Mouse (Mus musculus) neural tube, embryonic 14.5 days (tissue): ENCODE results near the gene Asnsd1. TPM values are rescaled to one million over a fixed set of nuclear protein-coding genes. Genes with fewer than 3 reads are reported as not detected.

Experiments used
- ATAC-seq: fragments of 200-750 bp; cut with Nextera tagmentation; 2 replicates; pipeline ENCODE4 v1.8.0; 2017; ENCODE audit warnings: low read depth, mild to moderate bottlenecking, moderate TSS enrichment, moderate library complexity
- H3K27ac ChIP-seq: fragments of 300-500 bp; sonication (generic); 2 replicates; pipeline ENCODE4 v1.5.1; 2014; ENCODE audit warnings: low read depth, mild to moderate bottlenecking, control low read depth, low read length, moderate library complexity, mixed read lengths
- H3K27me3 ChIP-seq: fragments of 300-500 bp; sonication (generic); 2 replicates; pipeline ENCODE4 v1.6.1; 2014; ENCODE audit warnings: low read length; ENCODE audit not compliant: control insufficient read depth, insufficient read depth
- H3K36me3 ChIP-seq: fragments of 300-500 bp; sonication (generic); 2 replicates; pipeline ENCODE4 v1.6.1; 2014; ENCODE audit warnings: low read length, mixed read lengths; ENCODE audit not compliant: control insufficient read depth, insufficient read depth
- H3K4me1 ChIP-seq: fragments of 300-500 bp; sonication (generic); 2 replicates; pipeline ENCODE4 v1.6.1; 2014; ENCODE audit warnings: low read length; ENCODE audit not compliant: control insufficient read depth, insufficient read depth
- H3K4me2 ChIP-seq: fragments of 300-500 bp; sonication (generic); 2 replicates; pipeline ENCODE4 v1.6.1; 2014; ENCODE audit warnings: mild to moderate bottlenecking, low read depth, low read length, control low read depth
- H3K4me3 ChIP-seq: fragments of 300-500 bp; sonication (generic); 2 replicates; pipeline ENCODE4 v1.5.1; 2014; ENCODE audit warnings: low read depth, low read length, control low read depth, mixed read lengths
- H3K9ac ChIP-seq: fragments of 300-500 bp; sonication (generic); replicated peaks from 2 replicates; pipeline ENCODE4 v1.6.1; 2014; ENCODE audit warnings: low read depth, mild to moderate bottlenecking, control low read depth, low read length, mixed read lengths
- H3K9me3 ChIP-seq: fragments of 300-500 bp; sonication (generic); 2 replicates; pipeline ENCODE4 v1.6.1; 2016; ENCODE audit warnings: low read length; ENCODE audit not compliant: control insufficient read depth
- WGBS: fragments of 180-500 bp; shearing (Covaris S2); extraction: QIAGEN DNeasy Blood & Tissue Kit; methylation state at CpG from one replicate; pipeline ENCODE4 v1.1.7; 2014; 5-methylcytosine and 5-hydroxymethylcytosine counted together
- polyA plus RNA-seq: library from polyadenylated mRNA; unstranded; fragments of >200 nt; fragmentation: Nextera tagmentation; extraction: Ambion mirVana; gene quantifications from 2 replicates; pipeline ENCODE4 v1.2.1, GENCODE M21; 2014

Asnsd1 gene
- polyA plus RNA-seq, 1 experiment from 2014 or later = 61.0 TPM

DNA sequence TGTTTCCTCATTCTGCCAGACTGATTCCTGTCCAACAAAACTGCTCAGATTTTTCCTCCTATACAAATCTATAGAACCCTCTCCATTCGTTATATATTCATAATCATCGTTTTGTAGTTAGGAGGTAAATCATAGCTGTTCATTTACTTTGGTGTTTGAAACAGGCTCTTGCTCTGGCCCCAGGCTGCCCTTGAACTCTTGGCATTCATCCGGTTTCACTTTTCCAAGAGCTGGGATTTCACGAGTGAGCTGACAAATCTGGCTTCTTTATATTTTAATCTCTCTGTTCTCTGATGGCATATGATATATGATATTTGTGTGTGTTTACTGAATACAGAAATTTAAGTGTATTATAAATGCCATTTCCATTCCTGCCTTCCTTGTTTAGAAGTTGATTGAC lies 52.0 kb downstream of the Asnsd1 start:
- H3K27ac ChIP-seq = no peak overlapping the region
- 94% methylated on average over 4 of the region's 4 CpGs for WGBS
- no peaks in the 10 kb centered on the region for H3K27me3 ChIP-seq
- no peak overlapping the region for H3K4me3 ChIP-seq
- no peak overlapping the region for H3K4me2 ChIP-seq
- H3K4me1 ChIP-seq = peaks cover 3% of the 10 kb centered on the region; the same call in 1 of the 2 replicates
- peaks cover 3% of the 10 kb centered on the region; the same call in 1 of the 2 replicates for H3K36me3 ChIP-seq
- H3K9ac ChIP-seq = no peak overlapping the region
- H3K9me3 ChIP-seq = no peaks in the 10 kb centered on the region
- ATAC-seq = no peak

DNA sequence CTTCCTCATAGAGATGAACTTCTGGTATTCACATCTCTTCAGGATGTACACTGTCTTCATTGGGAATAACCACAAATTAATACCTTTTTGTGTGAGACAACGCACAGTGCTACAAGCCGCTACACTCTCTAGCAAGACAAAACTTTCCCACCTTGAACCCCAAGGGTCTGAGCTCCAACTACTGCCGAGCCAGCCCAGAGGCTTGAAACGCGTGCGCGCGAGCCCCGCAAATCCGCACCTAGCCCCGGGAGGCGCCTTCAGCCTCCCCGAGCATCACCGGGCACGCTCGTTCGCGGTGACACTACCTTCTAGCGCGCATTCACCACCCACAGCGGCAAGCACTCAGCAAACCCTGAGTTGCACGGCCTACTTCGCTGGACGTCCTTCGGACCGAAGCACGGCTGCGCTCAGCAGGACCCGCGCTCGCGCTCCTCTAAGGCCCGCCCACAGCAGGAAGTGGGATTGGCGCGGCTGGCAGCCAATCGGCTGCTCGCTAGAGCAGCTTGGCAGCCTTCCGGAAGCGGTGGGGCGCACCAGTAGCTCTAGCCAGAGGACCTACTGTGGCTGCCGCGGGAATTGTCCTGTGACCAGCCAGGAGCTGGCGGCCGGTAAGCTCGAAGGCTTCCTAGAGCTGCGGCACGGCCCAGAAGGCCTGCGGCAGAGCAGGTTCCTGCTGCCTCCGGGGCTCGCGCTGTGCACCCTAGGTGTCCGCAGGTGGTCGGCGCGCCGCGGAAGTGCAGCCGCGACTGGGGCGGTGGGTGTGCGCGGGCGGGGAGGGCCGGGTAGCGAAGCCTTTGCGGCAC lies 55.8 kb downstream of the Asnsd1 start, which contains the start of the genes Pms1, Ormdl1 and Gm28778:
TSS of gene Pms1 (minus strand) at position 438 of the 803 bp plus-strand sequence.
TSS of gene Ormdl1 (plus strand) at position 515 of the 803 bp plus-strand sequence.
TSS of gene Gm28778 (plus strand) at position 531 of the 803 bp plus-strand sequence.
- ATAC-seq = peak; percentile 100
- WGBS = under 1% methylated on average over 66 of the region's 66 CpGs
- peaks cover 3% of the 10 kb centered on the region; the same call in 1 of the 2 replicates for H3K4me1 ChIP-seq

More for the DNA sequence above, 55.8 kb downstream of the Asnsd1 start, which contains the start of the genes Pms1, Ormdl1 and Gm28778:
- peak within 1 kb of the TSS; percentile 74 for H3K9ac ChIP-seq
- H3K27me3 ChIP-seq = no peaks in the 10 kb centered on the region
- peaks cover 3% of the 10 kb centered on the region; the same call in 1 of the 2 replicates for H3K36me3 ChIP-seq
- no peaks in the 10 kb centered on the region for H3K9me3 ChIP-seq
- H3K4me3 ChIP-seq = peak within 1 kb of the TSS; percentile 62
- H3K4me2 ChIP-seq = peak within 1 kb of the TSS; percentile 68
- peak within 1 kb of the TSS; percentile 69 for H3K27ac ChIP-seq

Other genes starting within 250 kb of the Asnsd1 start
- not detected in 2 replicates for gene 1700019A02Rik, start 165.1 kb downstream of the Asnsd1 start, polyA plus RNA-seq
- 12.1 and 13.2 TPM in 2 replicates for gene Pms1, start 55.7 kb downstream of the Asnsd1 start, polyA plus RNA-seq
- 51.6 and 52.6 TPM in 2 replicates for gene Ormdl1, start 55.7 kb downstream of the Asnsd1 start, polyA plus RNA-seq
- gene Gm28778, start 55.6 kb downstream of the Asnsd1 start, polyA plus RNA-seq = not detected in 2 replicates
- 23.5 and 25.9 TPM in 2 replicates for gene Osgepl1, start 39.1 kb downstream of the Asnsd1 start, polyA plus RNA-seq
- gene Asdurf, start 133 bp downstream of the Asnsd1 start, polyA plus RNA-seq = 2.2 TPM in 1 of 2 replicates, not detected in the other
- gene Gm28551, start 85 bp downstream of the Asnsd1 start, polyA plus RNA-seq = 2.6 and 2.8 TPM in 2 replicates